Mouse (Mus musculus) spleen, adult 2 months (tissue): Measurements from ENCODE around the gene Mycbp2. TPM values are rescaled to one million over a fixed set of nuclear protein-coding genes. Genes with fewer than 3 reads are reported as not detected.

Experiments
- DNase-seq, 2 experiments: peaks; one replicate each; pipeline versions ENCODE4 v3.0.0 to v3.0.0-alpha.2; 2012 to 2021; ENCODE audit warnings: low spot score in 2 of 2, low read depth in 1 of 2
- H3K27ac ChIP-seq: fragments of 200-500 bp; 2 replicates; pipeline ENCODE4 v1.5.1; 2012; ENCODE audit warnings: low read length, inconsistent platforms; ENCODE audit not compliant: insufficient read depth
- H3K27me3 ChIP-seq: fragments of 200-500 bp; 2 replicates; pipeline ENCODE4 v1.6.1; 2012; ENCODE audit warnings: mild to moderate bottlenecking, moderate library complexity, low read length, inconsistent platforms; ENCODE audit not compliant: control insufficient read depth, insufficient read depth
- H3K36me3 ChIP-seq: fragments of 200-500 bp; 2 replicates; pipeline ENCODE4 v1.6.1; 2012; ENCODE audit warnings: mild to moderate bottlenecking, low read length, inconsistent platforms; ENCODE audit not compliant: control insufficient read depth, insufficient read depth
- H3K4me1 ChIP-seq: fragments of 200-500 bp; 2 replicates; pipeline ENCODE4 v1.6.1; 2011; ENCODE audit warnings: inconsistent platforms; ENCODE audit not compliant: control insufficient read depth, insufficient read depth, insufficient read length
- H3K4me3 ChIP-seq: fragments of 200-500 bp; 2 replicates; pipeline ENCODE4 v1.5.1; 2011; ENCODE audit warnings: mild to moderate bottlenecking, inconsistent platforms; ENCODE audit not compliant: insufficient read depth, insufficient read length; ENCODE audit errors: extremely low read depth
- CTCF ChIP-seq: fragments of 200-500 bp; IDR thresholded peaks from 2 replicates; pipeline ENCODE4 v1.5.1; 2011; ENCODE audit warnings: mild to moderate bottlenecking, inconsistent platforms; ENCODE audit not compliant: insufficient read depth, insufficient read length, insufficient replicate concordance; ENCODE audit errors: extremely low read depth
- POLR2A ChIP-seq: fragments of 200-500 bp; IDR thresholded peaks from 2 replicates; pipeline ENCODE4 v1.6.1; 2011; ENCODE audit warnings: low read depth, low read length, inconsistent platforms
- WGBS: fragments of 180-500 bp; shearing (Covaris S2); methylation state at CpG from one replicate; pipeline ENCODE4 v1.1.7; 2018; 5-methylcytosine and 5-hydroxymethylcytosine counted together
- polyA plus RNA-seq: library from polyadenylated mRNA; depleted of rRNA; stranded (reverse); fragments of >200 nt; gene quantifications from 2 replicates; pipeline ENCODE4 v1.2.3, GENCODE M21; 2012

The Mycbp2 gene
- polyA plus RNA-seq, 1 experiment, result 32.9 TPM

DNA sequence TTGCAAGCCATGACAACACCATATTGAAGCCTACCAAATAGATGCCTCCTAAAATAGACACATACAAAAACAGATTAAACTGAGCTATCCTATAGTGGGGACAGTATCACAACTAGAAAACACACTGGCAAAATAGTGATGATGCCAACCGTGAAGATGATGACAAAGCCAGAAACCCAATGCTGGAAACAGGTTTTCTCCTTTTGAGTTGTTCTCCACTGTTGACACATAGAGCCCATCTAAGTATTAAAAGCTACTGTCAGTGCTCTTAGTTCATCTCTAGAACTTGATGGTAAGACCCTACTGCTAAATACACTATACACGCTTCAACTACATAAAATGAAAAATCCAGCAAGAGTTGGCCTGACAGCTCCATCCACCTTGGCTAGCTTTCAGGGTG lies 86.2 kb downstream of the Mycbp2 start:
- Histone ChIP-seq H3K27ac (no peak overlapping the region), H3K4me3 (no peak overlapping the region), H3K4me1 (no peaks in the 10 kb centered on the region), H3K27me3 (no peaks in the 10 kb centered on the region), H3K36me3 (peaks cover 15% of the 10 kb centered on the region)
- WGBS, result 94% methylated on average over 2 of the region's 2 CpGs
- DNase-seq, result no peak
- no peak for TF ChIP-seq CTCF
- TF ChIP-seq POLR2A, result no peak

DNA sequence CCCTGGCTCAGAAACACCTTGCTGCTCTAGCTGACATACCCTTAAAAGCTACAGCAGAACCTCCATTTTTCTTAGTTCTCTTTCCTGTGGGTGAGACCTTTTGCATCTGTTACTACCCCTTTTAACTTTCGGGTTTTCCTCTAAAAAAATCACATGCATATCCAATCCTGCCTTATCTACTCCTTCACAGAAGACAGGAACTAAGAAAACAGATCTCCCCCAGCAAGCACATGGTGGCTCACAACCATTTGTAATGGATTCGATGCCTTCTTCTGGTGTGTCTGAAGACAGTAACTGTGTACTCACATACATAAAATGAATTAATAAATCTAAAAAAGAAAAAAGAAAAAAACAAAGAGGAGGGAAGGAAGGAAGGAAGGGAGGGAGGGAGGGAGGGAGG lies 87.9 kb downstream of the Mycbp2 start:
- Histone ChIP-seq H3K4me3 (no peak overlapping the region), H3K4me1 (no peaks in the 10 kb centered on the region), H3K36me3 (peaks cover 15% of the 10 kb centered on the region), H3K27me3 (no peaks in the 10 kb centered on the region), H3K27ac (no peak overlapping the region)
- WGBS, result 77% methylated on average over 2 of the region's 2 CpGs
- DNase-seq, result no peak
- no peak for TF ChIP-seq CTCF
- TF ChIP-seq POLR2A, result no peak

DNA sequence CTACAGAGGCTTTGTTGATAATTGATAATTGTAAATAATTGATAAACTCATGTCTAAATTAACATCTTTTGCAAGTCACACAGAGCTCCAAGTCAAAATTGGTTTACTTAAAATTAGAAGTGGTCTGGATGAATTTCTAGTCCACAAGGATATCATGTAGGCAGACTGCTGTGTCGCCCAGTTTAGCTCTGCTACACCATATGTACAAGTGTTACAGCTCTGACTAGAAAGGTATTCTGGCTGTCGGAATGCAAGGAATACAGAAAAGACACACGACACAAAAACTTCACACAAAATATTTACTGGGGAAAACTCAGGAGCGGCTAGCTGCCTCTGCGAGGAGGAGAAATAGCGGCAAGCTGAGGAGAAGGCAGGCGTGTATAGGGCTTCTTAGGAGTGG lies 89.7 kb downstream of the Mycbp2 start:
- H3K27ac ChIP-seq, result no peak overlapping the region
- H3K36me3 ChIP-seq, result peaks cover 14% of the 10 kb centered on the region
- 96% methylated on average over 7 of the region's 7 CpGs for WGBS
- H3K4me1 ChIP-seq, result no peaks in the 10 kb centered on the region
- H3K4me3 ChIP-seq, result no peak overlapping the region
- DNase-seq, result no peak
- TF ChIP-seq CTCF (no peak), POLR2A (no peak)
- no peaks in the 10 kb centered on the region for H3K27me3 ChIP-seq

DNA sequence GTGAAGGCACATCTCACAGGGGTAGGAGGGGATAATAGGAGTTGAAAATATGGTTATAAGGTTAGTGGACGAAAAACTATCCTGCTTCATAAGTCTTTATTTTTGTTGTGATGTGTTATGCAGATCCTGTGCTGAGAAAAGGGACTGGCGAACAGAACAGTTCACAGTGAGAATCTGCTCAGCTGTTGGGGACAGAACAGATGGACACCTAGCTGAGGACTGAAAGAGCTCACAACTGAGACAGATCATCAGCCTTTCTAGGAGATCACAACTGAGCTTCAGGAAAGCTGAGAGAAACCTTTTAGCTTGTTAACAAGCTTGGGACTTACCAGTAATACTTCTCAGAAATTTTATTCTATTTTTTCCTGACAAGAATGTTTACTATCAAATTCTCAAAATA lies 92.3 kb downstream of the Mycbp2 start:
- no peaks in the 10 kb centered on the region for H3K4me1 ChIP-seq
- no peaks in the 10 kb centered on the region for H3K27me3 ChIP-seq
- TF ChIP-seq CTCF, result no peak
- TF ChIP-seq POLR2A, result no peak
- 91% methylated on average over 2 of the region's 2 CpGs for WGBS
- peaks cover 14% of the 10 kb centered on the region for H3K36me3 ChIP-seq
- no peak overlapping the region for H3K27ac ChIP-seq
- DNase-seq, result no peak
- no peak overlapping the region for H3K4me3 ChIP-seq

DNA sequence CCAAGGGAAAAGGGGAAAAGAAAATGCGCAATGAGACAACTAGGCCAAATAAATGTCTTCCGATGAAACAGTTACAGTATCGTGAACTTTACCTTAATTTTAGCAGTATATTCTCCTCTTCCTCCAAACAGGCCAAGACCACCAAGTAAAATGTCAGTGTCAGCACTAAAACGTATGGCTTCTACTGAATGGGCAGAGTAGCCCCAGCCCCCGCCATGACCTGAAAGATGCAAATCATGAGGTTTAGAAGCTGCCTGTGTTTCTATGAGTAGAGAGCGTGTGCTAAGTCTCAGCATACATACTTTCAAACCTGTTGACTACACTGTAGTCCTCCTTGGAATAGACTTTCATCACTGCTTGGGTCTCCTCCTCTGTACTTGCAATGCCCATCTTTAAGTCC lies 104.6 kb downstream of the Mycbp2 start:
- no peaks in the 10 kb centered on the region for H3K4me1 ChIP-seq
- peaks cover 16% of the 10 kb centered on the region for H3K36me3 ChIP-seq
- TF ChIP-seq CTCF (no peak), POLR2A (no peak)
- H3K27me3 ChIP-seq, result no peaks in the 10 kb centered on the region
- no peak overlapping the region for H3K27ac ChIP-seq
- H3K4me3 ChIP-seq, result no peak overlapping the region
- no peak for DNase-seq
- 85% methylated on average over 6 of the region's 6 CpGs for WGBS

DNA sequence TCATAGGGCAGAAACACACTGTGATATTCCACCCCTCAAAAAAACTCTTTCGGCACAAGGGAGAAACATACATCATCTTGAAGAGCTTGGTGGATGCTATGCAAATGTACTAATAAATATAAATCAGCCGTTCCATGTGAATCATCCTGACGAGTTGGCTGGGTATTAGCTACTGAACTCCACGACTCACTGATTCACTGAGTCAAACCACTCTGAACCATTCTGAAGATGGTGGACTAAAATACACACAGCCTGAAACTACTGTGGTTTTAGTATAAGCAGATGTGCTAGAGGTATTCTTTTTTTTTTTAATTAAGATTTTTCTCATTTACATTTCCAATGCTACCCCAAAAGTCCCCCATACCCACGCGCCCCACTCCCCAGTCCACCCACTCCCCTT lies 111.8 kb downstream of the Mycbp2 start:
- no peaks in the 10 kb centered on the region for H3K27me3 ChIP-seq
- DNase-seq, result no peak
- TF ChIP-seq POLR2A (no peak), CTCF (no peak)
- peaks cover 5% of the 10 kb centered on the region for H3K36me3 ChIP-seq
- no peaks in the 10 kb centered on the region for H3K4me1 ChIP-seq
- H3K27ac ChIP-seq, result no peak overlapping the region
- WGBS, result 89% methylated on average over 6 of the region's 6 CpGs
- no peak overlapping the region for H3K4me3 ChIP-seq

DNA sequence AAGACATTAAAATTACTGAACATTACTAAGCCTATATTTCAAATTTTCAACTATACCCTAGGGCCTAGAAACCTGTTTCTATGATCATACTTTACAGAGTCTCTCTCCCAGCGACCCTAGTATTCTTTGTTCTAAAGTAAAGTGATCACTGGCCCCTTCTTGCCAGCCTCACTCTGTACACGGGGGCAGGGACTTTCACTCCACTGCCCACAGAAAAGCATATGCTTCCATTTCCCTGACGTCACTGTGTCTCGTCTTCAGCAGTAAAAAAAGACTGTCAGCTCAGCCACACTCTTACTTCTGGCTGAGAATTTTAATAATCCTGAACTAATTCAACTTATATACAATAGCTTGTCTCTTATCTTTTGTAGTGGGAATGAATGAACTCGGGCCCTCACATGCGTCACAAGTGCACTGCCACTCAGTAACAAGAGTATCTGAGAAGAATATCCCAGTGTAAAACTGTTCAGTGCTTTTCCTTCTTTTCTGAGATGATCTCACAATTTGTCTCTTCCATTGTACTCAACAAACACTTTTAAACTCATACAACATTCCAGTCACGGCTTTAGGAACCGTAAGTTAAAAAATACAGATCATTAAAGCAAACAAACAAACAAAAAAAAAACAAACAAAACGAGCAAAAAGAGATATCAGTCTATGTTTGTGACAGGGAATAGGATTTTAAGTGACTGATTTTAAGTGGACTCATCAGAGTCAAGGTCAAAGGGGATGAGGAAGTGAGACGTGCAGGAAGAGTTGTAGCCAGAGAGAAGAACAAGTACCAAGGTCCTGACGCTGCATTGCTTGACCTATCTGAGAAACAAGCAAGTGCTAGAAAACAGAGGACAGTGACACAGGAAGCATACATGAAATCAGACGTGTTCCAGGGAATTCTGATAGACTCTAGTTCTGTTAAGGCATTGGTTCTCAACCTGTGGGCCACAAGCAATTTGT lies 112.7 kb downstream of the Mycbp2 start:
- TF ChIP-seq CTCF (no peak), POLR2A (no peak)
- H3K4me1 ChIP-seq, result no peaks in the 10 kb centered on the region
- WGBS, result 85% methylated on average over 12 of the region's 12 CpGs
- H3K36me3 ChIP-seq, result peaks cover 5% of the 10 kb centered on the region
- H3K27ac ChIP-seq, result no peak overlapping the region
- DNase-seq, result no peak
- no peaks in the 10 kb centered on the region for H3K27me3 ChIP-seq
- no peak overlapping the region for H3K4me3 ChIP-seq
